Mouse (Mus musculus) forebrain, embryonic 13.5 days (tissue): ENCODE measurements around the gene Cdh22. TPM values are rescaled to one million over a fixed set of nuclear protein-coding genes. Genes with fewer than 3 reads are reported as not detected.

Experiments used
- ATAC-seq: fragments of 200-750 bp; cut with Nextera tagmentation; 2 replicates; pipeline ENCODE4 v1.8.0; 2017
- H3K27ac ChIP-seq: fragments of 300-500 bp; sonication (generic); 2 replicates; pipeline ENCODE4 v1.5.1; 2015; ENCODE audit warnings: inconsistent platforms, mild to moderate bottlenecking, moderate library complexity
- H3K27me3 ChIP-seq: fragments of 300-500 bp; sonication (generic); 2 replicates; pipeline ENCODE4 v1.6.1; 2015; ENCODE audit warnings: mild to moderate bottlenecking, inconsistent platforms
- H3K36me3 ChIP-seq: fragments of 300-500 bp; sonication (generic); 2 replicates; pipeline ENCODE4 v1.6.1; 2015; ENCODE audit warnings: mild to moderate bottlenecking, inconsistent platforms; ENCODE audit not compliant: poor library complexity, severe bottlenecking
- H3K4me1 ChIP-seq: fragments of 300-500 bp; sonication (generic); 2 replicates; pipeline ENCODE4 v1.6.1; 2015; ENCODE audit warnings: inconsistent platforms
- H3K4me2 ChIP-seq: fragments of 300-500 bp; sonication (generic); 2 replicates; pipeline ENCODE4 v1.6.1; 2015; ENCODE audit warnings: inconsistent platforms, mild to moderate bottlenecking, moderate library complexity
- H3K4me3 ChIP-seq: fragments of 300-500 bp; sonication (generic); 2 replicates; pipeline ENCODE4 v1.5.1; 2015; ENCODE audit warnings: mild to moderate bottlenecking, inconsistent platforms
- H3K9ac ChIP-seq: fragments of 300-500 bp; sonication (generic); 2 replicates; pipeline ENCODE4 v1.6.1; 2015; ENCODE audit warnings: mild to moderate bottlenecking, inconsistent platforms
- H3K9me3 ChIP-seq: fragments of 300-500 bp; sonication (generic); replicated peaks from 2 replicates; pipeline ENCODE4 v1.6.1; 2016; ENCODE audit warnings: inconsistent platforms
- WGBS: fragments of 180-500 bp; shearing (Covaris S2); methylation state at CpG from one replicate; pipeline ENCODE4 v1.1.7; 2015; 5-methylcytosine and 5-hydroxymethylcytosine counted together
- polyA plus RNA-seq: library from polyadenylated mRNA; unstranded; fragments of >200 nt; fragmentation: Nextera tagmentation; extraction: Ambion mirVana; gene quantifications from 2 replicates; pipeline ENCODE4 v1.2.1, GENCODE M21; 2015

The Cdh22 gene
- polyA plus RNA-seq, 1 experiment from 2014 or later: 5.0 TPM

DNA sequence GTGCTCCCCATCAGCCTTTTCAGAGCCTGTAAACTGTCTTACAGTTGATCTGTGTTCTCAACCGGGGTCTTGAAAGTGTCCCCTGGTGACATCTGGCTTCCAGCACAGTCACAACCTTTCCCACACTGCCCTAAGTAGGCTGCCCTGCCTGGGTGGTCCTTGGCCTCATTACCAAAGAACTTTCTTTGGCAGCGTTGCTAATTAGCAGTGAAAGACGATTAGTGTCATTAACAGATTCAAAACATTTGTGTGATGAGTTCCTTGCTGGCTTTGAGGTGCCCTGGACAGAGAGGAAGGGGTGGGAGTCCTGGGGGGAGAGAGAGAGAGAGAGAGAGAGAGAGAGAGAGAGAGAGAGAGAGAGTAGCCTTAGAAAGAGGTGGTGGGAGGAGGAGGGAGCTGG is 14.3 kb upstream of the Cdh22 start:
- no peak overlapping the region for H3K27ac ChIP-seq
- peaks cover 83% of the 10 kb centered on the region for H3K27me3 ChIP-seq
- no peak overlapping the region for H3K4me2 ChIP-seq
- H3K4me1 ChIP-seq: peaks cover 26% of the 10 kb centered on the region
- no peaks in the 10 kb centered on the region for H3K9me3 ChIP-seq
- WGBS: 7% methylated on average over 3 of the region's 3 CpGs
- ATAC-seq: 0 out of 2 replicates have a peak, but pooled peaks have one; percentile 38
- no peak overlapping the region for H3K9ac ChIP-seq
- no peaks in the 10 kb centered on the region for H3K36me3 ChIP-seq
- H3K4me3 ChIP-seq: no peak overlapping the region

DNA sequence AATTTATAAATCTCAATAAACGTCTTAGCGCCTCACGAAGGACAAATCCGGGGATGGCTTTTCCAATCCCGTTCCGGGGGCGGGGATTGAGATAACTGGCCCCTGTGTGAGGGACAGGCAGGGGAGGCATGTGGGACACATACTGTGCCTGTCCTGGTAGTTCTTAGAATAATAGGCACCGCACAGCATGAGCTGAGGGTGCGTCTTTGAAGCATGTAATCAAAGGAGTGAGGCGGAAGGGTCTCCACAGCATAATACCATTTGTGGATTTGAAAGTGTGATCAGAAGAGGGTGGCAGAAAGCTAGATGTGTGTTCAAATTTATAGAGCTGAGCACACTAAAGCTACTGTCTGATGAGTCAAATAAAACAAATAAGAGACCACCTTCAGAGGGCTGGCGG is 11.7 kb upstream of the Cdh22 start:
- ATAC-seq: no peak
- Histone ChIP-seq H3K4me3 (no peak overlapping the region), H3K27ac (no peak overlapping the region), H3K9me3 (no peaks in the 10 kb centered on the region), H3K4me1 (peaks cover 34% of the 10 kb centered on the region), H3K27me3 (peaks cover 82% of the 10 kb centered on the region), H3K4me2 (no peak overlapping the region), H3K36me3 (no peaks in the 10 kb centered on the region), H3K9ac (no peak overlapping the region)
- WGBS: 8% methylated on average over 11 of the region's 11 CpGs

DNA sequence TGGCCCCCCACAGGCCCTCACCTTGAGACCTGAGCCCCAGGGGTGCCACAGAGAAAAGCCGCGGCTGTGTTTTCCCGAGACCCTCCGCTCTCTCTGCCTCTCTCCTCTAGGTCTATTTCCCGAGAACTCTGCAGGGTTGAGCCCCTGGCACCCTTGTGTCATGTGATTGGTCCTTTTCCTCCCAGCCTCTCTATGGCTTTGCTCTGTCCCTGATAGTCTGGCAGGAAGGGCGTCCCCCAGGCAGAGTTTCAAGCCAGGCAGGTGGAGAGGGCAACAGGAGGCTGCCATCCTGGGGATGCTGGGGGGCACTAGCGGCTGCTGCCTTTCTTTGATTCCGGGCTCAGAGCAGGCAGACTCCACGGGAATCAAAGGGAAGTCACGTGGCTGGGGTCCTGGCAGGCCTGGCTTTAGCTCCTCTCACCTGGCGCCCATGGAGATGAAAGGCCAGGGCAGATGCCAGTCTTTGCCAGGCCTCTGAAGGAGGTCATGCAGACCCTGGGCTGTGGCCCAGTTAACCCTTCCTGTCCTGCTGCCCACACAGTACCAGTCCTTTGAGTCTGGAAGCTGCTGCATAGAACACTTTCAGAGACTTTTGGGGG is 8.6 kb upstream of the Cdh22 start:
- no peaks in the 10 kb centered on the region for H3K36me3 ChIP-seq
- H3K4me3 ChIP-seq: no peak overlapping the region
- H3K9me3 ChIP-seq: no peaks in the 10 kb centered on the region
- WGBS: 3% methylated on average over 11 of the region's 11 CpGs
- no peak overlapping the region; the same call in 1 of the 2 replicates for H3K27ac ChIP-seq
- H3K27me3 ChIP-seq: peaks cover 91% of the 10 kb centered on the region
- peak overlapping the region; percentile 34 for H3K4me2 ChIP-seq
- no peak for ATAC-seq
- 0 out of 2 replicates have a peak overlapping the region, but pooled peaks have one; percentile 26 for H3K9ac ChIP-seq
- H3K4me1 ChIP-seq: peaks cover 36% of the 10 kb centered on the region

DNA sequence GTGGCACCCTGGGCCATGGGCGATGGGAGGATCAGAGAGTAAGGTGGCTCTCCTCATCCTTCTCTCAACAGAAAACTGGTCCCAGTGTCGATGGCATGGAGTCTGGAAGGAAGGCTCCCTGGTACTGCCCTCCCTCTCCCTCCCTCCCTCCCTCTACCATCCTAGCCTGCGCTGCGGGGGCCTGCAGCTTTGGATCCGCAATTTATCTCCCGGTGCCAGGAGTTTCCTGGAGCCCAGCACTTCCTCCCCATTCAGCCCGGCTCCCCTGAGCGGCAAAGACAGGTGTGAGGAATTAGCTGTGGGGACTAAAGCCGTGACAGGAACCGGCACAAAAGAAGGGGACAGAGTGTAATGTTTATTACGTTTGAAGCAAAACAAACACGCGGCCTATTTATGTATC is 7.9 kb upstream of the Cdh22 start:
- Histone ChIP-seq H3K36me3 (no peaks in the 10 kb centered on the region), H3K4me3 (no peak overlapping the region), H3K9me3 (no peaks in the 10 kb centered on the region), H3K27me3 (peaks cover 91% of the 10 kb centered on the region), H3K27ac (no peak overlapping the region; the same call in 1 of the 2 replicates), H3K4me2 (peak overlapping the region; percentile 34), H3K4me1 (peaks cover 39% of the 10 kb centered on the region), H3K9ac (0 out of 2 replicates have a peak overlapping the region, but pooled peaks have one; percentile 26)
- no peak for ATAC-seq
- 1% methylated on average over 13 of the region's 13 CpGs for WGBS

DNA sequence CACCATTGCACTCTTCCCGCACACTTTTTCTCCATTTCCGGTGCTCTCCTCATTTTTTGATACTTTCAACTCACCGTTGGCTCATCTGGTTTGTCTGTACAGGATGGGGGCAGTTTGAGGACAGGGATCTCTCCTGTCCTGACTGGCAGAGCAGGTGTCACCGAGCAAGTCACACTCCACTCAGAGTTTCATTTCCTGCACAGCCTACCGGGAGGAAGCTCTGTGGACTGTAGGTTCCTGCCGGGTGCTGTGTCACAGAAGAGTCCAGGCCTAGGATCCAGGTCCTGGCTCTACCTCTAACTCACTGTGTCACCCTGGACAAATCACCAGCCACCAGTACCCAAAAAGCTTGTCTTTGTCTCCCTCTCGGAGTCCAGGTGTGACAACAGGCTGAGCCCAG is 7.1 kb upstream of the Cdh22 start:
- Histone ChIP-seq H3K4me3 (no peak overlapping the region), H3K4me2 (no peak overlapping the region), H3K27ac (no peak overlapping the region), H3K9me3 (no peaks in the 10 kb centered on the region), H3K36me3 (no peaks in the 10 kb centered on the region), H3K27me3 (peaks cover 88% of the 10 kb centered on the region), H3K4me1 (peaks cover 33% of the 10 kb centered on the region), H3K9ac (no peak overlapping the region)
- WGBS: 66% methylated on average over 7 of the region's 7 CpGs
- ATAC-seq: no peak

DNA sequence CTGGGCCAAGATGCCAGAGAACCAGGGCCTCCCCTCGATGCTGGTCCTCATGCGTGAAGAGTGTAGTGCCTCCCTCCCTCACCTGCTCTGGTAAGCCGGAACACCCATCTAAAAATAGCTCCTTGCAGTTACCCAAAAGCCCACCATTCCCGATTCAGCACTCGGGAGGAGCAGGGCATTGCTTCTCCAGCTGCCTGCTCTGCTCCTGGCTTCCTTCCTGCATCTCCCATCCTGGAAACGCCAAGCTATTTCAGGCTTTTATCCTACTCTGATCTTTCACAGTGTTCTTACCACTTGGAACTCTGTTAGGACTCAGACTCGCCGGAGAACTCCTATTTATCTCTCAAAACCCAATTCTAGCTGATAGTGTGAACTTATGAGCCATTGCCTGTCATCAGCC is 5.7 kb upstream of the Cdh22 start:
- no peak for ATAC-seq
- no peak overlapping the region for H3K4me3 ChIP-seq
- H3K27me3 ChIP-seq: peaks cover 95% of the 10 kb centered on the region
- no peak overlapping the region for H3K9ac ChIP-seq
- H3K9me3 ChIP-seq: no peaks in the 10 kb centered on the region
- no peaks in the 10 kb centered on the region for H3K36me3 ChIP-seq
- no peak overlapping the region for H3K27ac ChIP-seq
- H3K4me2 ChIP-seq: no peak overlapping the region
- 41% methylated on average over 8 of the region's 8 CpGs for WGBS
- H3K4me1 ChIP-seq: peaks cover 37% of the 10 kb centered on the region

DNA sequence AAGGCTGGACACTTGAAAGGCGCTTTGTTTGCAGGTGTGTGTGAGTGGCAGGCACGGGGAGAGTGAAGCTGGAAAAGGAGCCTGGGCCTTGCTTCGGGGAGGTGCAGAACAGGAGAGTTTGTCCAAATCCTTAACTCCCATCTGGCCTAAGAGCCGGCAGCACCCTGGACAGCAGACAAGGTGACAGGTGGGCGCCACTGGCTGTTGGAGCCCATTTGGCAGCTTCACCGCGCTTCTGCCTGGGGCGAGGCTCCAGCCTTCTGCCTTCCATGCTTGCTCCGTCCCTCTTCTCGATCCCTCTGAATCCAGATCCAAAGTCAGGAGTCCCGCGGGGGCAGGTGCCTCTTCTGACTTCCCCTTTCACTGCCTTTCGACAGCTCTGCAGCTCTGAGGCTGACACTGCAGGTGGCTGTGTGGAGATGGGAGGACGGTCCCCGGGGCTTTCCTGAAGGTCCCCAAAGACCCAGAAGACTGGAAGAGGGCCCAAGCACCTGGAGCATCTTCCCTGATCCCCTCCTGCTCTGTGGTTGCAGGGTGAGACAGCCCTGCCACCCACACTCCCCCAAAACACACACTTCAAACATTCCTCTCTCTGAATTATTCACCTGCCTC is 5.0 kb upstream of the Cdh22 start:
- Histone ChIP-seq H3K36me3 (no peaks in the 10 kb centered on the region), H3K27me3 (peaks cover 89% of the 10 kb centered on the region), H3K27ac (no peak overlapping the region), H3K9ac (no peak overlapping the region), H3K4me1 (peaks cover 45% of the 10 kb centered on the region), H3K4me3 (no peak overlapping the region), H3K4me2 (no peak overlapping the region), H3K9me3 (no peaks in the 10 kb centered on the region)
- 20% methylated on average over 15 of the region's 15 CpGs for WGBS
- no peak for ATAC-seq

DNA sequence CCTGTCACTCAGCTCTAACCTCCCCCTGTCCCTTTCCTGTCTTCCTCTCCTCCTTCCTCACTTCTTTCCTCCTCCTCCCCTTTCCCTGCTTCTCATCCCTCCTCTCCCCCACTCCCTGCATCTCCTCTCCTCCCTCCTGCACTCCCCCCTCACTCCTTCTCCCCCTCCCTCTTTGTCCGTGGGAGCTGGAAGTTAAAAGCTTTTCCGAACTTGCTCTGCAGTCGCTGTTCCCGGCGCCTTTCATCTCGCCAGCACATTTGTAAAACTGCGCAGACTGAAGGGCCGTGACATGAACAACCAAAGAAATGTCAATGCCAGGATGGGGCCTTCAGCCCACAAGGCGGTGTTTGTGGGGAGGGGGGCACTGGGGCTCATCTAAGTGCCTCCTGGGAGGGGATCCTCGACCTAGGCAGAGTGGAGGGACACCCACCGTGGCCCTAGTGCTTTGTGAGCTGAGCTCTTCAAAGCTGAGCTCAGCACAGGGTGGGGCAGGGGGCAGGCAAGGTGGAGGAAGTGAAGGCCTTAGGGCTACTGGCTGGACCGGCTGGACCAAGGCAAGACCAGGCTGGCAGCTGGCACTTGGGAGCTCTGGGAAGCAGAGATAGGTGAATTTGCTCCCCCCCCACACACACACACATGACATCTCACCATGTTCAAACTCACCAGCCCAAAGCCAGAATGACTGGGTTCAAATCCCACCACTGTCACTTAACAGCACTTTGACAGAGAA is 3.9 kb upstream of the Cdh22 start:
- Histone ChIP-seq H3K9me3 (no peaks in the 10 kb centered on the region), H3K9ac (no peak overlapping the region), H3K27me3 (peaks cover 79% of the 10 kb centered on the region), H3K4me3 (no peak overlapping the region), H3K4me1 (peaks cover 52% of the 10 kb centered on the region), H3K36me3 (no peaks in the 10 kb centered on the region), H3K27ac (no peak overlapping the region), H3K4me2 (no peak overlapping the region)
- 5% methylated on average over 12 of the region's 12 CpGs for WGBS
- ATAC-seq: no peak

DNA sequence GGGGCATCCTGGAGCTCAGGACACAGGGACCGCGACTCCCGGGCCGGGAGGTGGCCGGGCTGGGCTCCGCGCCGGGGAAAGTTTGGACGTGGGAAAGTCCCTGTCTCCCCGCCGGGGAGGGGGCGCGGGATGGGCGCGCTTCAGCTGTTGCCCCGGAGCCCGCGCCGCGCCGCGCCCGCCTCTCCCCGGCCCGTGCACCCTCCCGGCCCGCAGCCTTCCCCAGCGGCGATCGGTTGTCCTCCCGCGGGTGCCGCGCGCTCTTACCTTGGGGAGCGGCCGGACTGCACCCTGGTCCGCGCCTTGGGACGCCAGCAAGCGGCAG is 401 bp downstream of the Cdh22 start:
- ATAC-seq: peak; percentile 50
- H3K9ac ChIP-seq: peak overlapping the region; percentile 82
- H3K4me1 ChIP-seq: peaks cover 53% of the 10 kb centered on the region
- H3K27me3 ChIP-seq: peaks cover 68% of the 10 kb centered on the region
- H3K27ac ChIP-seq: peak overlapping the region; percentile 73
- peak overlapping the region; percentile 96 for H3K4me2 ChIP-seq
- H3K9me3 ChIP-seq: no peaks in the 10 kb centered on the region
- peak overlapping the region; percentile 67 for H3K4me3 ChIP-seq
- WGBS: 0% methylated on average over 18 of the region's 41 CpGs
- no peaks in the 10 kb centered on the region for H3K36me3 ChIP-seq

DNA sequence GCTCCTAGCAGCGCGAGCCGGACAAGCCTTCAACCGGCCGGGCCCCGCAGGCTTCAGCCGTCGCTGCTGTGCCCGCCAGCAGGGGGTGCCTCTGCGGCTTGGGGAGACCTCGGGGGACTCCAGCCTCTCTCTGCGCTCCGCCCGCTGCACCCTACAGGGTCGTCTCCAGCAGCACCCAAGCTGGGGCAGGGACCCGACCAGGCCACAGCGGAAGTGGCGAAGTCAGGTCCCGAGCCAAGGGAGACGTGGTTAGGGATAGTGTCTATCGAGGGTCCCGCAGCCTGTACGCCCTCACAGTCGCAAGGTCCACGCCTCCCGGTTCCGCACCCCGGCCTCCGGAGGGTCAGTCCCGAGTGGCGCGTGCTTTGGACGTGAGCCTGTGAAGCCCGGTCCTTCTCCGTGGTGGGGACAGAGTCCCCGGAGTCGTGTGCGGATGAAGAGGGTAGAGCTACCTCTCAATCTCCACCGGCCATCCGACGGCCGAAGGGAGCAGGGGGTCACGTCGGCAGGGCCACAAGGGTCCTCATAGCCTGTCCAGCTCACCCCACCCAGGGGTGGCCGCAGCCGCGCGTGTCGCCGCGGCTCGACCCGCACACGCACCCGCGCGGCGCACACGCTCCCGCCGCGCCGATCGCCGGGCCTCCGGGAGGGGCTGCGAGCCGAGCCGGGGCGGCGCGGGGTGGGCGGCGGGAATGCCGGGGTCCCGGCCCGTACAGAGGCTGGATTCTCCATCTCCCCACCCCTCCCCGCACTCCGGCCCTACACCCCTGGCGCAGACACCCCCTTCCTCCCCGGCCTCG is 962 bp downstream of the Cdh22 start:
- Histone ChIP-seq H3K4me2 (peak overlapping the region; percentile 96), H3K9me3 (no peaks in the 10 kb centered on the region), H3K36me3 (no peaks in the 10 kb centered on the region), H3K27me3 (peaks cover 62% of the 10 kb centered on the region), H3K4me1 (peaks cover 57% of the 10 kb centered on the region), H3K27ac (peak overlapping the region; percentile 73), H3K9ac (peak overlapping the region; percentile 82), H3K4me3 (peak overlapping the region; percentile 67)
- 1% methylated on average over 74 of the region's 82 CpGs for WGBS
- peak; percentile 37; the same call in 1 of the 2 replicates for ATAC-seq

DNA sequence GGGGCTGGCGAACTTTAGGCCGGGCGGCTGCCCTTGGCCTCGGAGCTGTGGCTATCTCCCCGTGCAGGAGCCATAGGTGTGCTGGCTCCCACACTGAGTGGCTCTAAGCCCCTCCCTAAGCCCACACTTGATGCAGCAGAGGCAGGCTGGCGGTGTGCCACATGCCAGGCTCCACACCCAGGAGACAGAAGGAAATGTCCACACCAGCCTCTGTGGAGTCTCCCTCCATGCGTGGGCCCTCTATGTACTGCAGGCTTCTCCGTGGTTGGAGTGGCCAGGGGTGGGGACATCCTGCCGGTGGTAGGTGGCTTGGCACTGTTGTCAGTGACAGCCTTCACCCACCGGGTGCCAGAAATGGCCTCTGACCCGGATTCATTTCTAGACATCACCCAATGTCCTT is 5.6 kb downstream of the Cdh22 start:
- H3K27ac ChIP-seq: no peak overlapping the region
- H3K27me3 ChIP-seq: peaks cover 37% of the 10 kb centered on the region
- ATAC-seq: no peak
- H3K9me3 ChIP-seq: no peaks in the 10 kb centered on the region
- no peak overlapping the region for H3K4me3 ChIP-seq
- H3K9ac ChIP-seq: no peak overlapping the region
- WGBS: 82% methylated on average over 11 of the region's 11 CpGs
- H3K4me1 ChIP-seq: peaks cover 60% of the 10 kb centered on the region
- no peak overlapping the region for H3K4me2 ChIP-seq
- H3K36me3 ChIP-seq: no peaks in the 10 kb centered on the region

DNA sequence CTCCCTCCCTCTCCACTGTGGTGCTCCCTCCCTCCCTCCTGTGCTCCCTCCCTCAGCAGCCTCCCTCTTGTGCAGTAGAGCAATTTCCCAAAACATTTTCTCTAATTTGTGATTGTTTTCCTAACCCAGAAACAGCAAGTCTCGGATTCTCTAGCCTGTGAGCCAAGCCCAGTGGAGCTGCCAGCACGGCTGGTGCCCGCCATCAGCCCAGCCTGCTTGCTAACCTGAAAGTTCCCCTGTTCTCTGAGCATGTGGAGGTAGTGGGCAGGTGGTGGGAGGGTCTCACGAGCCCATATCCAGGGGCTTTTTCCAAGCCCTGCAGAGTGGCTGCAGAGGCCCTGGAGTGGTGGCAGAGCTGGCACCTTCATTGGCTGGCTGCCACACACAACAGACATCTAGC is 10.8 kb downstream of the Cdh22 start:
- H3K27me3 ChIP-seq: peaks cover 15% of the 10 kb centered on the region; the same call in 1 of the 2 replicates
- H3K4me2 ChIP-seq: no peak overlapping the region
- ATAC-seq: no peak
- H3K9ac ChIP-seq: 0 out of 2 replicates have a peak overlapping the region, but pooled peaks have one; percentile 40
- no peak overlapping the region for H3K4me3 ChIP-seq
- 50% methylated on average over 4 of the region's 4 CpGs for WGBS
- H3K4me1 ChIP-seq: peaks cover 72% of the 10 kb centered on the region
- H3K27ac ChIP-seq: no peak overlapping the region
- no peaks in the 10 kb centered on the region for H3K9me3 ChIP-seq
- H3K36me3 ChIP-seq: no peaks in the 10 kb centered on the region
